Mouse (Mus musculus): ENCODE results near the gene Dst.
"Not testable (repeated sequence)": the region's sequence is repeated elsewhere in the genome, so short reads cannot be mapped to it uniquely, and the experiment has no call there.

Dst gene

DNA sequence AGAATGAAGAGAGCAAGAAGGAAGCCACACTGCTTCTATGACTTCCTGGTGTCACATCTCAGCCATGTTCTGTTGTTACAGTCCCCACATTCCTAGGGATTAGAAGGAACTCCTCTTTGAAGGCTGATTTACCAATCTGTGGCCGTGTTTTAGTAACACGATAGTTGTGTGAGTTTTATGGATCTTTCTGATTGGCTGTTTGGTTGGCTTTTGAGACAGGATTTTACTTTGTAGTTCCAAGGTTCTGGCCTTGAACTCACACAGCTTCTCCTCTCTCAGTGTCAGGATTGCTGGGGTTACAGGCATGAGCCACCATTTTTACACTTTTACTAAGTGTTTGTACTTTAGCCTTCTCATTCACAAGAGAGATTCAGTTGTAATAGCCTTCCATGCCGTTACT is 155.9 kb downstream of the Dst start:
- no peak for DNase-seq (ENCODE audit: low spot score)

DNA sequence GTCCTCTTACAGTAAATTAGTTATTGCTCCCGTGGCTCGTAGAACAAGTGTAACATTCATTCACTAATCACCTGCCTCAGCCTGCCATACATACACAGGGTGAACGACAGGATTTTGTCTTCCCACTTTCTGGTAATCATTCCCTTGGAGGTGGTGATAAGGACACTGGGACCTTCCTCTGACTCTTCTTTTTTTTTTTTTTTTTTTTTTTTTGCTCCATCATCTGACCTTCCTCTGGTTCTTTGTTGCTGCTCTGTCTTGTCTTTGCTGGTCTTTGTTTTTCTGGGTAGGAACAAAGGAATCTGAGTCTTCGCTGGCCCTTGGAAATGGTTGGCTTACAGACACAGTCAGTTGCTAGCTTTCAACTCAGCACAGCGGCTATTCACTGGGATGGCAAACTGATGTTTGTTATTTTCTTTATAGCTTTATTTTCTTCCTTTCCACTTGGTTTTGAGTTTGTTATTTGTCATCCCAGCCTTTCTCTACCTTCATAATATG is 157.6 kb downstream of the Dst start:
- no peak for DNase-seq (ENCODE audit: low spot score)

DNA sequence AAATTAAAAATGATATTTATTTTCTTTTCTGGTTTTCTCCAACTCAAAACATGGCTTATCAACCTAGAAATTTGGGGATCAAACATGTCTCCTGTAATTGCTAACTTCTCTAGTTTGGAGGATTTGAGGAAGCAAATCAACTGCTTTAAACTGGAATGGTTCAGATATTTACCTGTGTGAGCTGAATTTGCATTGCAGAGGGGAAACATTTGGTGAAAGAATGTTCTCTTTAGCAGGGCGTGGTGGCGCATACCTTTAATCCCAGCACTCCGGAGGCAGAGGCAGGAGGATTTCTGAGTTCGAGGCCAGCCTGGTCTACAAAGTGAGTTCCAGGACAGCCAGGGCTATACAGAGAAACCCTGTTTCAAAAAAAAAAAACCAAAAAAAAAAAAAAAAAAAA is 158.4 kb downstream of the Dst start:
- DNase-seq (ENCODE audit: low spot score), result not testable (repeated sequence)

GRCm38 (mm10) chr1:34068341-34068740 is 160.3 kb downstream of the Dst start:
- no peak for DNase-seq (ENCODE audit: low spot score)

- DNase-seq (ENCODE audit: low spot score), result no peak
These were observed 161.7 kb downstream of the Dst start for GRCm38 (mm10) chr1:34069514-34070290.

DNA sequence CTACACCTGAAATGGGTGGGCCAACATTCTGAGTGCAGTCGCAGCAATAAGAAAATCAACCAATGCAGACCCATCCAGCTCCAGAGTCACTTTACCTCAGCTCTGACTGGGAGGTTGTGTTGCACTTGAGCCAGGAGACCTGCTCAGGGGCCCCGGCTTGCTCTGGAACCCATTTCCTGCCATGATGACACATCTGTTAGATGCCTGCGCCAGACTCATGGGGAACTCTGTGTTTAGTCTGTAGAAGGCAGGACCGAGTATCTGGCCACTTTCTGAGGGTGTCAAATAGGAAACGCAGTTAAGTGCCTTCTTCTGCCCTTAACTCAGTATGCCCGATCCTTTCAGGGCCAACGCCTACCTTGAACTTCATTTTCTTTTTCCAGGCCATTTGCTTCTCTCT is 162.4 kb downstream of the Dst start:
- no peak for DNase-seq (ENCODE audit: low spot score)

GRCm38 (mm10) chr1:34070991-34071639 is 163.1 kb downstream of the Dst start:
- no peak for DNase-seq (ENCODE audit: low spot score)

DNA sequence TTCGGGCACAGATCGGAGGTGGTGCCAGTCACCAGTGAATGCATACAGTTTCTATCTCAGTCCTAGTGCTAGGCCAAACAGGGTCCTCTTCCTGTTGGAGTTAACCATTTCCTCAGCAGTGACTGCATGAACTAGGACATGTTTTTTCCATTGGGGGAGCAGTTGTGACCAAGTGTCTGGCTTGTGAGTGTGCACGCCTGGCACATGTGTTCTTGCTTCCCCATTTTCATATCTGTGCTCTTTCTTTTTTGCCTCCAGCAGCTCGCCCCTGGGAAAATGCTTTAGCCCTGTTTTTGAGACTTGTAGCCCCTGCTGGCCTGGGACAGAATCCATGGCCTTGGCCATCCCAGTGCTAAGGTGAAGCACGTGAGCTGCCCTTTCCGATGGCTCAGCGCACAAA is 164.2 kb downstream of the Dst start:
- no peak for DNase-seq (ENCODE audit: low spot score)

- DNase-seq (ENCODE audit: low spot score), result no peak
These were observed 165.6 kb downstream of the Dst start for GRCm38 (mm10) chr1:34073436-34074169.

DNA sequence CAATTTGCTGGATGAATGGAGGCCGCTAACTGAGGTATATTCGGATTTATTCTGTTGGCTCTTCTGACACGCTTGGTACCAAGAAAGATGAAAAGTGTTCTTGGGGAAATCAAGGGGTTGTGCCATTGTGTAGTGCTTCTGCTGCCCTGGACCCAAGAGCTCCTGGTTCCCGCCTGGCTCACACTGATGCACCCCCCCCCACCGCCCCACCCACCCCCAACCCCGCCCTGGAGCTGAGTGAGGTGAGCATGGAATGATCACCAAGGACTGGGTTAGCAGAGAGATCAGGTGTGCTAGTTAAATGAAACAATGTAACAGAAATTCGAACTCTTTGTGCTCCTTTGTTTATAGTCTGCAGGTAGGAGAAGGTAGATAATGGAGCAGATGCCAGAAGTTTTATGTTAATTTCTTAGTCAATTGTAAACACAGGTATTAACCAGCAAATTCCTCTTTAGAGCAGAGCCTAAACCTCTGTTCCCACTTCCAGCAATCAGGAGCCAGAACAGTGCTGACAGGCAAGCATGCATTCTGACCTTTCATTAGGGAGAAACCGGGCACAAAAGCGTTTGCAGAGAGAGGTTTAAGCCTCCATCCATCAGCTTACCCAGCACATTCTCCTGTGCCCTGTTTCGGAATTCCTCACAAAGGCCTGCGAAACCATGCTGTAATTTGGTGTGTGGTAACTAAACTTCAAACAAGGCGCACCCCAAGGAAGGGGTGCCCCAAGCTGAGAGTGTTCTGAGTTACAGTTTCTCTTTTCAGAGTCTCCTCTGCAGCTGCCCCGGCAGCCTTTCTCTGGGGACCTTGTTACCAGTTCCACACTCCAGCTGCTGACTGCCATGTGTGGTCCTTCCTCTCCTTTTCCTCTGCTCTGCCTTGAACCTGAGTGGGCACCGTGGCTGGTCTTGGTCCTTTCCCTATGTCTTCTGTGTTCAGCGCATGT is 166.5 kb downstream of the Dst start:
- DNase-seq (ENCODE audit: low spot score), result no peak

- DNase-seq (ENCODE audit: low spot score), result no peak
These were observed 168.8 kb downstream of the Dst start for GRCm38 (mm10) chr1:34076701-34077421.

DNA sequence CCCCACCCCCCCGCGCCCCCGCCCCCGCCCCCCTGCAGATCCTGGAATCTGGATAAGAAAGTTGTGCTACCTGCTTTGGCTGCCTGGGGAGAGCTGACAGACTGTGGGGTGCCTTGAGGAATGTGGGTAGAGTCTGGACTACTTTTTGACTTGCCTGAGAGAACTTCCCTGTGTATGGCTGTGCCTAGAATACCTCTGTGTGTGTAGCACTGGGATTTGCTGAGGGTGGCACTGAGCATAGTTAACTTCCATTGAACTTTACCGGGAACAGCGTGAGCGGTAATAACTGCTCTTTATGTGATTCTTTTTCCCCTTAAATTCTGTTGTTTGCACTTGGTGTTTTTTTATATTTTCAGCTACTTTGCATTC is 169.4 kb downstream of the Dst start:
- DNase-seq (ENCODE audit: low spot score), result no peak

- DNase-seq (ENCODE audit: low spot score), result no peak
These were observed 169.9 kb downstream of the Dst start for GRCm38 (mm10) chr1:34077941-34078340.

DNA sequence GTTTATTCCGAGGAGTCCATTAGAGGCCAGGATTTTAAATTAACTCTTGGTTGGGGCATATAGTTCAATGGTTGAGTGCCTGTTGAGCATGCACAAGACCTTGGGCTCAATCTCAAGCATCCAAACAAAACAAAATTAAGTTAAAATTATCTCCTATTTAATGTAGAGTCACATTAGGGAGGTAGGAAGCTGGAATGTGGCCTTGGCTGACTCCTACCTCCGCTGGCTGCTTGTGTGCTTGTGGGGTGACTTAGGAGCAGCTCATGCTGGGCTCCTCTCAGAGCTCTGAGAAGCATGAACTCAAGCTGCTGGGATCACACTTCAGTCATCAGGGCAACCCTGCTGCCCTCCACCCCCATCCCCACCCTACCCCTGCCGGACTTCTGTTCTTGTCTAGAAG is 181.0 kb downstream of the Dst start:
- no peak for DNase-seq (ENCODE audit: low spot score)

DNA sequence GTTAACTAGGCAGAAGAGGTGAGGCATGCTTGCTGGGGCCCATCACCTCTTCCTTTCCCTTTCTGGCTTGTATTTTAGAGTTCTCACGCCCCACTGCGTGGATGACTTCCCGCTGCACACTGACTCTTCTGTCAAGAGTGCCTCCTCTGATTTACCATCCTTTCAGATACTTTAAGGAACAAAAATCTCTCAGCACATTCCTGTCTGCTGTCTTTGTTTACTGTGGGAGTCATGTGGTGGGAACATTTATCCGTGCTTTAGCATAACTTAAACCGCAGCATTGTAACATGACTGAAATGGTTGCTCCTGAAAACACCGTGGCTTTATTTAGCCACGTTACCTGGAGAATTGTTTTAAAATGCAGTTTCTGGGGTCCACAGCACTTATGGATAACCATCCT is 182.7 kb downstream of the Dst start:
- no peak for DNase-seq (ENCODE audit: low spot score)

- no peak for DNase-seq (ENCODE audit: low spot score)
These were observed 185.6 kb downstream of the Dst start for GRCm38 (mm10) chr1:34093652-34094051.

GRCm38 (mm10) chr1:34094301-34094700 is 186.3 kb downstream of the Dst start:
- no peak for DNase-seq (ENCODE audit: low spot score)

DNA sequence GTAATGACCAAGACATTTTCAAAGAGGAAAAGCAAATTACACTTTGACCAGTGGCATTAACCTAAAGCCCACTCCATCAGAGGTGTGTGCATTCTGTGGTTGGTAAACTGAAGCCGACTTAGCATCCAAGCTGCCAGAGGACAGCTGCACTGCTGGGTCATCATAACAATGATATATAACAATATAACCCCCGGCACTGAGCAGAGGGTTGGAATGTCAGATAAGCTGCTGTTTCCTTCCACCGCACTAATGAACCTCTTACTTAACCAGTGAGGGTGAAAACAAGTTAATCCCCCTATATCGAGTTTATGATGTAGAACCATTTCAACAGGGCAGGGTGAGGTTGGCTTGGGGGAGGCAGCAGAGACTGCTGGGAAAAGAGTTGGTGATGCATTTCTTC is 187.1 kb downstream of the Dst start:
- no peak for DNase-seq (ENCODE audit: low spot score)

- DNase-seq (ENCODE audit: low spot score), result no peak
These were observed 188.9 kb downstream of the Dst start for GRCm38 (mm10) chr1:34096923-34097322.

- DNase-seq (ENCODE audit: low spot score), result no peak
These were observed 189.6 kb downstream of the Dst start for GRCm38 (mm10) chr1:34097640-34098039.

DNA sequence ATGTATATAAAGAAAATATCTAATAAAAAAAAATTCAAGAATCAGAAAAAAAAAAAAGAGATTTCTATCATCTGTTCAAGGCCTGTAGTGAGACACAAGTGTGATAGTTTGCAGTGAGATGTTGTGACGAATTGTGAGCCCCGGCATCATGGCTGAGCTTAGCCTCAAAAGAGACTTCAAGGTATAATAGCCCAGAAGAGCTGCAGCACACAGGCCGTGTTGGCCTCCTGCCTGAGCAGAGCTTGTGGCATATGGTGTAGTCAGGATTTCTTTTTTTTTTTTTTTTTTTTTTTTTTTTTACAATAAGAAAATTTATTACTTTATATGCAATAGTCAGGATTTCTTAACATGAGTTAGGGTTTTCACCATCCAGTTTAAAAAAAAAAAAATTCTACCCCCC is 191.4 kb downstream of the Dst start:
- no peak for DNase-seq (ENCODE audit: low spot score)
